In the genomic region with DNA sequence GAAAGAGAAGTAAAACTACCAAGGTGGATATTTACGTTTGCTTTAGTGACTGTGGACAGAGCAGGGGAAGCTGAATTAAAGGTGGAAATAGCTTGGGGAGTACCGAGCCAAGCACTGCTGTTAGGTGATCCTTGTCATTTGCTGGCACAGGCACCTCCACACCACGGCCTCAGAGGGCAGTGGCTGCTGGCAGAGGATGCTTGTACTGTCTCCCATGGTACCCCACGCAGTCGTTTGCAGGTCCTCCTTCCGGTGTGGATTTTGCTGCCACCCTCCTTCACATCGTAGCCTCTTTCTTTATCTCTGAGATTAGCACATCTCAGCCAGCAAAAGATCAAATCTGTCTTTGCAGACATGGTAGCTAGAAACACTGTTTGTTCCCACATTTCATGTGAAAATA, we compare ENCODE assay signal across 17 mouse cellular contexts. TPM values are rescaled to one million over a fixed set of nuclear protein-coding genes. Genes with fewer than 3 reads are reported as not detected.
A peak's percentile ranks its signal among the peaks of the same experiment; 100 is the strongest.
DNase-seq lines count a peak whose midpoint lies in the region; ATAC-seq and TF ChIP-seq lines count a peak whose summit lies in the region.
"Had no signal": no experiment of that assay in that cellular context is flagged by ENCODE, and none has a peak within 500 bp of the region (broad histone marks: within the 10 kb centered on the region; RNA-seq: fewer than 3 reads in every experiment).

No protein-coding gene starts in this region.

- peak overlapping the region; percentile 38; the same call in 1 of the 2 replicates for H3K9ac ChIP-seq in heart, embryonic 15.5 days
- no peak overlapping the region for H3K9ac ChIP-seq in intestine, postnatal 0 days (ENCODE audit: low read depth, low read length)
- H3K9ac ChIP-seq: embryonic facial prominence, embryonic 15.5 days; forebrain, embryonic 13.5 days; neural tube, embryonic 12.5 days had no signal

- no peaks in the 10 kb centered on the region for H3K9me3 ChIP-seq in heart, embryonic 15.5 days (replicated peaks)
- H3K9me3 ChIP-seq in intestine, postnatal 0 days (ENCODE audit: control insufficient read depth), result no peaks in the 10 kb centered on the region
- H3K9me3 ChIP-seq: embryonic facial prominence, embryonic 15.5 days; forebrain, embryonic 13.5 days; hindbrain, embryonic 10.5 days; neural tube, embryonic 12.5 days had no signal

- no peak for DNase-seq in heart, adult 18-20 months
- no peak for DNase-seq in layer of hippocampus, adult 18-20 months (ENCODE audit: low spot score in 2 of 2)
- no peak for DNase-seq in left cerebral cortex, adult 11 months (ENCODE audit: low spot score)
- DNase-seq: cerebellum, adult 8-10 months; kidney, postnatal 10 days; left cerebral cortex, postnatal 4 days had no signal

- no peaks in the 10 kb centered on the region for H3K36me3 ChIP-seq in heart, embryonic 15.5 days
- H3K36me3 ChIP-seq in intestine, postnatal 0 days (ENCODE audit: control insufficient read depth, insufficient read depth), result no peaks in the 10 kb centered on the region
- H3K36me3 ChIP-seq: embryonic facial prominence, embryonic 15.5 days; hindbrain, embryonic 10.5 days; neural tube, embryonic 12.5 days had no signal

- WGBS in heart, embryonic 15.5 days, result 42% methylated on average over 7 of the region's 7 CpGs
- 50% methylated on average over 7 of the region's 7 CpGs for WGBS in intestine, postnatal 0 days
- 74% methylated on average over 7 of the region's 7 CpGs for WGBS in olfactory bulb, adult 2 months

- peak overlapping the region; percentile 68 for H3K4me2 ChIP-seq in heart, embryonic 15.5 days
- H3K4me2 ChIP-seq in intestine, postnatal 0 days (replicated peaks; ENCODE audit: low read depth), result peak overlapping the region; percentile 48
- H3K4me2 ChIP-seq: embryonic facial prominence, embryonic 15.5 days; forebrain, embryonic 13.5 days; neural tube, embryonic 12.5 days had no signal

- H3K27ac ChIP-seq in heart, embryonic 15.5 days, result 0 out of 2 replicates have a peak overlapping the region, but pooled peaks have one; percentile 41
- H3K27ac ChIP-seq in brown adipose tissue, adult 24 weeks (replicated peaks; ENCODE audit: low read depth, low read length), result no peak overlapping the region; the same call in 1 of the 2 replicates
- peak overlapping the region; percentile 30; the same call in 1 of the 2 replicates for H3K27ac ChIP-seq in intestine, postnatal 0 days (ENCODE audit: low read depth, low read length)
- peak overlapping the region; percentile 11; the same call in 1 of the 2 replicates for H3K27ac ChIP-seq in olfactory bulb, adult 2 months (ENCODE audit: insufficient read depth, low read depth, low read length)
- H3K27ac ChIP-seq: embryonic facial prominence, embryonic 15.5 days; forebrain, embryonic 13.5 days; hindbrain, embryonic 10.5 days; macrophage; neural tube, embryonic 12.5 days had no signal

- TF ChIP-seq CTCF in intestine, postnatal 0 days (IDR thresholded peaks at IDR 0.05; ENCODE audit: low read depth), result no peak
- no peak for TF ChIP-seq CTCF in olfactory bulb, adult 2 months (IDR thresholded peaks at IDR 0.05; ENCODE audit: insufficient read depth, low read depth, low read length)

- no peak for ATAC-seq in heart, embryonic 15.5 days (replicated peaks; ENCODE audit: insufficient number of reproducible peaks, insufficient read depth, low FRiP score, low read depth)
- ATAC-seq in intestine, postnatal 0 days, result peak; percentile 44; the same call in 1 of the 2 replicates
- ATAC-seq: CD4-positive, CD25-positive, alpha-beta regulatory T cell, adult 4 months; forebrain, embryonic 13.5 days; inflammation-experienced regulatory T-cells, adult 6 months had no signal

- peak overlapping the region; percentile 49 for H3K4me3 ChIP-seq in heart, embryonic 15.5 days
- peak overlapping the region; percentile 48; the same call in 1 of the 2 replicates for H3K4me3 ChIP-seq in brown adipose tissue, adult 24 weeks (ENCODE audit: insufficient read depth, low read depth, low read length)
- peak overlapping the region; percentile 6; the same call in 1 of the 2 replicates for H3K4me3 ChIP-seq in intestine, postnatal 0 days (ENCODE audit: low read depth, low read length)
- no peak overlapping the region for H3K4me3 ChIP-seq in olfactory bulb, adult 2 months (ENCODE audit: insufficient read depth, low read depth, low read length)
- H3K4me3 ChIP-seq: embryonic facial prominence, embryonic 15.5 days; forebrain, embryonic 13.5 days; hindbrain, embryonic 10.5 days; neural tube, embryonic 12.5 days had no signal

- H3K27me3 ChIP-seq in heart, embryonic 15.5 days, result no peaks in the 10 kb centered on the region
- no peaks in the 10 kb centered on the region for H3K27me3 ChIP-seq in intestine, postnatal 0 days (replicated peaks; ENCODE audit: control insufficient read depth, insufficient read depth, low read length)
- H3K27me3 ChIP-seq: embryonic facial prominence, embryonic 15.5 days; forebrain, embryonic 13.5 days; neural tube, embryonic 12.5 days had no signal

- H3K4me1 ChIP-seq in heart, embryonic 15.5 days (replicated peaks), result peaks cover 12% of the 10 kb centered on the region
- H3K4me1 ChIP-seq in brown adipose tissue, adult 24 weeks (ENCODE audit: control insufficient read depth, insufficient read depth, insufficient read length, low read length), result no peaks in the 10 kb centered on the region
- H3K4me1 ChIP-seq in intestine, postnatal 0 days (replicated peaks; ENCODE audit: control insufficient read depth, insufficient read depth, low read length), result no peaks in the 10 kb centered on the region
- H3K4me1 ChIP-seq in olfactory bulb, adult 2 months (ENCODE audit: control insufficient read depth, insufficient read depth, low read length), result peaks cover 11% of the 10 kb centered on the region
- H3K4me1 ChIP-seq: embryonic facial prominence, embryonic 15.5 days; forebrain, embryonic 13.5 days; neural tube, embryonic 12.5 days had no signal

- no peak for TF ChIP-seq POLR2A in olfactory bulb, adult 2 months (IDR thresholded peaks at IDR 0.05; ENCODE audit: insufficient read depth, low read depth, low read length)

RNA-seq across cellular contexts. Expression of a gene that starts 42.0 kb away (rescaled TPM):
- polyA plus RNA-seq in heart, embryonic 15.5 days (2015; fragmentation: Nextera tagmentation; extraction: Ambion mirVana), result 56.5 and 62.2 TPM in 2 replicates
- 10 to 100 TPM; 12.1 to 13.5 TPM for total RNA-seq in heart, adult 18-20 months (2021)
- 5.4 and 6.8 TPM in 2 replicates for polyA plus RNA-seq in brown adipose tissue, adult 24 weeks (2012; ENCODE audit: insufficient read depth, insufficient read length, missing spikeins)
- 31.5 and 31.8 TPM in 2 replicates for polyA plus RNA-seq in intestine, postnatal 0 days (2015; fragmentation: Nextera tagmentation; extraction: Ambion mirVana)
- polyA plus RNA-seq in olfactory bulb, adult 2 months (2012; ENCODE audit: insufficient read depth, insufficient read length, low replicate concordance, missing spikeins), result not detected in 2 replicates
- total RNA-seq in layer of hippocampus, adult 18-20 months (2021), result 10 to 100 TPM; 12.4 to 13.7 TPM

RNA-seq across cellular contexts. Expression of a gene that starts 47.7 kb away (rescaled TPM):
- polyA plus RNA-seq in heart, embryonic 15.5 days (2015; fragmentation: Nextera tagmentation; extraction: Ambion mirVana), result 75.9 and 90.3 TPM in 2 replicates
- total RNA-seq in heart, adult 18-20 months (2021), result 10 to 100 TPM; 20.8 to 24.0 TPM
- polyA plus RNA-seq in brown adipose tissue, adult 24 weeks (2012; ENCODE audit: insufficient read depth, insufficient read length, missing spikeins), result 23.6 and 35.8 TPM in 2 replicates
- polyA plus RNA-seq in intestine, postnatal 0 days (2015; fragmentation: Nextera tagmentation; extraction: Ambion mirVana), result 47.9 and 49.2 TPM in 2 replicates
- not detected in 2 replicates for polyA plus RNA-seq in olfactory bulb, adult 2 months (2012; ENCODE audit: insufficient read depth, insufficient read length, low replicate concordance, missing spikeins)
- 10 to 100 TPM; 16.3 to 17.3 TPM for total RNA-seq in layer of hippocampus, adult 18-20 months (2021)

Comparison
In these comparisons a context has a peak if more than half of its experiments do, and no peak if none do; other contexts are left out.
1. RNA of a gene that starts 47.7 kb away (polyA plus RNA-seq): 75.9 to 90.3 TPM in heart, embryonic 15.5 days, 47.9 to 49.2 TPM in intestine, postnatal 0 days and 23.6 to 35.8 TPM in brown adipose tissue, adult 24 weeks; not detected in olfactory bulb, adult 2 months; every median in the first group is over 10 times any median in the second.